Mouse (Mus musculus) v-Abl transformed pro-B cells (cell line): Measurements from ENCODE around the gene Rtn4rl2.

ENCODE experiments used
- in situ Hi-C, 2 experiments: fragments of 400-800 bp; cut with MboI; formaldehyde crosslinking; loops; one replicate each; pipeline ENCODE4 v1.15.1; 2025; ENCODE audit not compliant: unreplicated experiment in 2 of 2

The Rtn4rl2 gene

GRCm38 (mm10) chr2:84855732-84856131, 30.8 kb downstream of the Rtn4rl2 start:
- in situ Hi-C loops = loop anchor here (5.0 to 25.0 kb wide), 3 partner anchors 37 to 707 kb away; no protein-coding TSS in a partner anchor

- in situ Hi-C loops = loop anchor here in 1 of 2 experiments (25.0 kb wide), 1 partner anchor 711 kb away; no protein-coding TSS in a partner anchor
Measured at GRCm38 (mm10) chr2:84851130-84852040, 35.1 kb downstream of the Rtn4rl2 start.

GRCm38 (mm10) chr2:84850407-84851129, 35.9 kb downstream of the Rtn4rl2 start:
- in situ Hi-C loops = loop anchor here in 1 of 2 experiments (25.0 kb wide), 1 partner anchor 712 kb away; no protein-coding TSS in a partner anchor

DNA sequence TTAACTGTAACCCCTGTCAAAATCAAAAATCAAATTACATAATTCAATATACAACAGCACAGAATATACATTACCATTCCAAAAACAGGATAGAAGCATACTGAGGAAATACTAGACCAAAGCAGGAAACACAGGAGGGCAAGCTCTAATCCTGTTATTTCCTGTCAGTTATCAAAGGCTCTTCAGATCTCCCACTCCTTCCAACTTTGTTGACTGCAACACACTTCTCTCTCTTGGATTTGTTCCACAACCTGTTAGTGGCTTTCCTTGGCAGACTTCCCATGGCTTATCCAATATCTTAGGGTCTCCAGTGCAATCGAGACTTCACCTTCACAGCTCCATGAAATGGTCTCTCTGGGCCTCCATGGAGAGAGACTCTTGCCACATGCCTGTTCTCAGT, 41.3 kb downstream of the Rtn4rl2 start:
- in situ Hi-C loops = no loop called here

DNA sequence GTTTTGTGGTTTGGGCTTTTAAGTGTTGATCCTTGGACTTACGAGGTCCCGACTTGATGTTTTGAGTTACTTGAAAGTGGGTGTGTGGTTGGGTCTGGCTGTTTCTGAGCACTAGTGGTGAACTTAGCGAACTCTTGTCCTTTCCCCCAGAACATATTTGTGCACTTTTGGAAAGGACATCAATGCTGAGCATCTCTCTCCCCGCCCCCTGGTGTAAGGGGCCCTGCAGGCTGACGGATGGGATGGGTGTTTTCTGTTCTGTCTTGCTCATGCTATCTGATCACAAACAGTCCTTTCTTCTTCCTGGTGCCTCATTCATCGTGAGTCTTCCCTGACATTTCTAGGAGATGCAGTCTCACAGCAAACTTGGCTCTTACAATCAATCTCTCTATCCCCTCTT, 42.9 kb downstream of the Rtn4rl2 start:
- in situ Hi-C loops = no loop called here

GRCm38 (mm10) chr2:84841905-84842304, 44.6 kb downstream of the Rtn4rl2 start:
- in situ Hi-C loops = no loop called here

- in situ Hi-C loops = no loop called here
Measured at GRCm38 (mm10) chr2:84840748-84841563, 45.6 kb downstream of the Rtn4rl2 start.

DNA sequence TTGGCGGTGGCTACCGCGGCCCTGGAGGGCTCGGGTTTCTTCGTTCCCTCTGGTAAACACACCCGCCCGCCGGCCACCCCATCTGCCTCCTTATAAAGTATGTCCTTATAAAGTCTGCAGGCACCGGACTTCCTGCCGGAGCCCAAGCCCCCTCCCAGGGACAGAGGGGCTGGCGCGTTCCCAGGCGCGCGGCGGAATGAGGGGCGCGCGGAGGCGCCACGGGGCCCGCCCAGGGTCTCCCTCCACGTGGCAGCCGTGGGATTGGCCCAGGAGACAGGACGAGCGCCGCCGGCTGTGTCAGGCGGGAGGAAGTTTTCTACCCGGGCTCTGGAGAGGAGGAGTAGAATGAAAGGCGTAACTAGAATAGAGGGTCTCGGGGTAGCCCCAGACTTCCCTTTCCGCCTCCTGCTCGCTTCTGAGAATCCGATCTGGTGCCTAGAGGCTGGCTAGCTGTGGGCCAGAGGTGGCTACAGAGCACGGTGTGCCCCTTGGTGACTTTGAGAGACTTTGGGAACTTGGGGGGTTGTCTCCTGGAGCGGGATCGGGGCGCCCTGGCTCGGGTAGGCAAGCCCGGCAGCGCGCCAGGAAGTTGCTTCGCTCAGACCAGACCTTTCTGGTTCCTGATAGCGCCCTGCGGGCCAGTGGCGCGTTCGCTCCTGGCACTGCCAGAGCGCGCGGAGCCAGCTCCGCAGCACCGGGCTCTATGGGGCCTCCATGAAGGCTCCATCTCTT, 46.3 kb downstream of the Rtn4rl2 start:
- in situ Hi-C loops = no loop called here

- in situ Hi-C loops = loop anchor here (10.0 kb wide), 2 partner anchors 116 to 176 kb away; no protein-coding TSS in a partner anchor
Measured at GRCm38 (mm10) chr2:84838993-84839980, 47.2 kb downstream of the Rtn4rl2 start.

DNA sequence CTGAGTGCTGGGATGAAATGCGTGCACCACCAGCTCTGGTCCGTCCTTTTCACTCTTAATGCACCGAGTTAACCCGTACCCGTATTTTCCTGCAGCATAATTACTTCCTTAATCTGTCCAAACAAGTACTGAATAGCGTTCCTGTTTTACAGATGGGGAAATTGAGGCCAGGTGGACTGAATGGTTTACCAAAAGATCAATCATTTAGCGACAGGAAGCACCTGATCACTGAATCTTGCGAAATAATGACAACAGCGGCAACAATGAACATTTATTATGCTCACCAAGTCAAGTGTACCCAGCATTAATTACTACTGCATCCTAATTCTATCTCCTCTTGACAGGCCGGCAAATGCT, 47.9 kb downstream of the Rtn4rl2 start, which contains the start of gene Slc43a1:
Gene Slc43a1 (plus strand): TSS at position 258 of the 357 bp plus-strand sequence.
- in situ Hi-C loops = loop anchor here (10.0 kb wide), 2 partner anchors 116 to 176 kb away; no protein-coding TSS in a partner anchor

GRCm38 (mm10) chr2:84837817-84838592, 48.5 kb downstream of the Rtn4rl2 start:
- in situ Hi-C loops = loop anchor here (10.0 kb wide), 2 partner anchors 117 to 177 kb away; no protein-coding TSS in a partner anchor

GRCm38 (mm10) chr2:84837107-84837506, 49.4 kb downstream of the Rtn4rl2 start:
- in situ Hi-C loops = loop anchor here (10.0 kb wide), 2 partner anchors 118 to 178 kb away; no protein-coding TSS in a partner anchor

GRCm38 (mm10) chr2:84831666-84832391, 54.7 kb downstream of the Rtn4rl2 start:
- in situ Hi-C loops = loop anchor here (5.0 to 10.0 kb wide), 3 partner anchors 35 to 183 kb away; no protein-coding TSS in a partner anchor

GRCm38 (mm10) chr2:84827283-84827920, 59.1 kb downstream of the Rtn4rl2 start:
- in situ Hi-C loops = loop anchor here (5.0 to 10.0 kb wide), 2 partner anchors 65 to 153 kb away; partner anchors contain the start of genes Gm28635 (in 1 of the 2), Med19 (in 1 of the 2), Selenoh (in 1 of the 2) and Tmx2 (in 1 of the 2)

GRCm38 (mm10) chr2:84826488-84827282, 59.8 kb downstream of the Rtn4rl2 start, which contains the start of gene Timm10:
TSS of gene Timm10 (plus strand) at chr2:84826997.
- in situ Hi-C loops = loop anchor here (5.0 to 10.0 kb wide), 2 partner anchors 66 to 152 kb away; partner anchors contain the start of genes Gm28635 (in 1 of the 2), Med19 (in 1 of the 2), Selenoh (in 1 of the 2) and Tmx2 (in 1 of the 2)
